Mouse (Mus musculus): ENCODE measurements around the gene Fam104a. TPM values are rescaled to one million over a fixed set of nuclear protein-coding genes. Genes with fewer than 3 reads are reported as not detected.

The Fam104a gene
- polyA plus RNA-seq, 1 experiment from 2014 or later, result 43.9 TPM

GRCm38 (mm10) chr11:113697571-113697970 is 13.6 kb upstream of the Fam104a start:
- no peak overlapping the region for H3K9ac ChIP-seq
- H3K4me1 ChIP-seq, result no peaks in the 10 kb centered on the region
- no peak overlapping the region for H3K27ac ChIP-seq (replicated peaks)
- no peaks in the 10 kb centered on the region for H3K9me3 ChIP-seq
- ATAC-seq (ENCODE audit: extremely low read depth, insufficient number of reproducible peaks, low FRiP score, low TSS enrichment), result no peak
- no peaks in the 10 kb centered on the region for H3K27me3 ChIP-seq (replicated peaks)
- H3K36me3 ChIP-seq, result peaks cover 57% of the 10 kb centered on the region
- 68% methylated on average over 5 of the region's 5 CpGs for WGBS
- no peak overlapping the region for H3K4me3 ChIP-seq
- no peak overlapping the region for H3K4me2 ChIP-seq

DNA sequence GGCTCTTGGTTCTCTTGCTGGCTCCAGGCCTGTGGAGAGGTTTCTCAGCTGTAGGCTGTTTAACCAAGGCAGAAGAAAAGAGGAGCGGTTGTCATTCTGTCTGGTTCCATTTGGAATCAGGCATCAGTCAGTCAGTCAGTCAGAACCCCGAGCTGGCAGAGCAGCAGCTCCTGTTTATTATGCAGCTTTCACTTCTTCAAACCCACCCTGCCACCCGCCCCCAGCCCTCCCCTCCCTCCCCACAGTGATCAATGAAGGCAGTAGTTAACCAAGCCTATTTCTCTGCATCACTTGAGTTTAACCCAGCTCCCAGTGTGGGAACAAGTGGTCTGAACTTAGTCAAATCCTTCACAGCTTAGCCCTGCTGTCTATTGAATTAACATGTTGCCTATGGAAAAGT is 7.9 kb upstream of the Fam104a start:
- peak overlapping the region; percentile 7; the same call in 1 of the 2 replicates for H3K9ac ChIP-seq
- peaks cover 3% of the 10 kb centered on the region for H3K4me1 ChIP-seq
- 79% methylated on average over 3 of the region's 3 CpGs for WGBS
- H3K36me3 ChIP-seq, result peaks cover 94% of the 10 kb centered on the region
- no peak overlapping the region for H3K27ac ChIP-seq (replicated peaks)
- ATAC-seq (ENCODE audit: extremely low read depth, insufficient number of reproducible peaks, low FRiP score, low TSS enrichment), result no peak
- H3K4me3 ChIP-seq, result no peak overlapping the region
- no peaks in the 10 kb centered on the region for H3K9me3 ChIP-seq
- no peak overlapping the region for H3K4me2 ChIP-seq
- no peaks in the 10 kb centered on the region for H3K27me3 ChIP-seq (replicated peaks)

- Histone ChIP-seq H3K9ac (no peak overlapping the region; the same call in 1 of the 2 replicates), H3K4me1 (peaks cover 8% of the 10 kb centered on the region), H3K27me3 (replicated peaks) (no peaks in the 10 kb centered on the region), H3K36me3 (peaks cover 89% of the 10 kb centered on the region), H3K9me3 (no peaks in the 10 kb centered on the region), H3K4me2 (no peak overlapping the region), H3K27ac (replicated peaks) (no peak overlapping the region), H3K4me3 (no peak overlapping the region)
- ATAC-seq (ENCODE audit: extremely low read depth, insufficient number of reproducible peaks, low FRiP score, low TSS enrichment), result no peak
- WGBS, result 84% methylated on average over 5 of the region's 5 CpGs
Measured at GRCm38 (mm10) chr11:113691318-113691717, 7.4 kb upstream of the Fam104a start.

DNA sequence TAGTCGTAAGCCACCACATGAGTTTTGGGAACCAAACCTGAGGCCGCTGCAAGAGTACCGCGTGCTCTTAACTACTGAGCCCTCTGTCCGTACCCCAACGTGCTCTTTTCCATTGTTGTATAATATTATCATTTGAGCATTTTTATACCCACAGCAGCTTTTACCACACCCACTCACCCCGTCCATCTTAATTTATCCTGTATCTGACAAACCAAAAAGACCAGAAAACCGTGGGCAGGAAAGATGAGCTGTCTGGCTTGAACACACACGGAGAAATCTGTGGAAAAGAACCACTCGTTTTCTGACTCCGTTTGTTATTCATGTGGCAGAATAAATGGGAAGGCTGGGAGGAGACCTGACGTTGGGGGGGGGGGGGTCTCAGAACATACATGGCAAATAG is 6.6 kb upstream of the Fam104a start:
- ATAC-seq (ENCODE audit: extremely low read depth, insufficient number of reproducible peaks, low FRiP score, low TSS enrichment), result no peak
- H3K4me3 ChIP-seq, result no peak overlapping the region
- H3K27me3 ChIP-seq (replicated peaks), result no peaks in the 10 kb centered on the region
- H3K4me1 ChIP-seq, result peaks cover 12% of the 10 kb centered on the region
- H3K4me2 ChIP-seq, result no peak overlapping the region
- H3K36me3 ChIP-seq, result peaks cover 81% of the 10 kb centered on the region
- WGBS, result 88% methylated on average over 12 of the region's 12 CpGs
- no peak overlapping the region for H3K9ac ChIP-seq
- no peak overlapping the region for H3K27ac ChIP-seq (replicated peaks)
- H3K9me3 ChIP-seq, result no peaks in the 10 kb centered on the region

- Histone ChIP-seq H3K27me3 (replicated peaks) (no peaks in the 10 kb centered on the region), H3K4me3 (no peak overlapping the region), H3K4me2 (no peak overlapping the region), H3K4me1 (peaks cover 27% of the 10 kb centered on the region), H3K9ac (no peak overlapping the region), H3K27ac (replicated peaks) (no peak overlapping the region), H3K36me3 (peaks cover 46% of the 10 kb centered on the region), H3K9me3 (no peaks in the 10 kb centered on the region)
- no peak for ATAC-seq (ENCODE audit: extremely low read depth, insufficient number of reproducible peaks, low FRiP score, low TSS enrichment)
- WGBS, result 80% methylated on average over 2 of the region's 2 CpGs
Measured at GRCm38 (mm10) chr11:113687031-113687430, 3.1 kb upstream of the Fam104a start.

DNA sequence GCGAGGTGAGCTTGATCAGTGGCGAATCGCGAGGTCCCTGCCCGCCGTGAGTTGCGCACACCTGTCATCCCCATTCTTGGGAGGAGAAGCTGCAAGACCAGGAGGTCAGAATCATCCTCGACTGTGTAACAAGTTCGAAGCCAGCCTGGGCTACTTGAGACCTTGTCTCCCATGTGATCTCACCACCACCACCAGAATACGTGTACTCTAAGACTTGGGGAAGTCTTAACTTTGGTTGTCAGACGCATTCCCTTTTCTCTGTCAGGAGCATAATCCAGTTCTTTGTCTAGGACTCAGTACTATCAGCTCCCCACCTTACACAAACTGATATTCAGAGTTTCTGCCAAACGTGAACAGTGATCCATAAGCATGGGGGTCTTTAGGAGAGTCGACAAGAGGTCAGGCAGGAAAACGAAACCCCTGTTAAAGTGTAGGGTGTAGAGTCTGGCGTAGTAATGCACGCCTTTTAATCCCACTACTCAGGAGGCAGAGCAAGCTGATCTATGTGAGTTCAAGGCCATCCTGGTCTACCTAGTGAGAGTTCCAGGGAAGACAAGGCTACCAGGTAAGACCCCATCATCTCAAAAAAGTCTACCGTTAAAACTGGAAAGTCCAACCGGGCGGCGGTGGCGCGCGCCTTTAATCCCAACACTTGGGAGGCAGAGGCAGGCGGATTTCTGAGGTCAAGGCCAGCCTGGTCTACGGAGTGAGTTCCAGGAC is 912 bp upstream of the Fam104a start:
- Histone ChIP-seq H3K27me3 (replicated peaks) (no peaks in the 10 kb centered on the region), H3K36me3 (peaks cover 25% of the 10 kb centered on the region), H3K9ac (peak overlapping the region; percentile 98), H3K27ac (replicated peaks) (peak overlapping the region; percentile 99), H3K4me3 (peak overlapping the region; percentile 95), H3K4me2 (peak overlapping the region; percentile 82), H3K4me1 (peaks cover 43% of the 10 kb centered on the region), H3K9me3 (no peaks in the 10 kb centered on the region)
- ATAC-seq (ENCODE audit: extremely low read depth, insufficient number of reproducible peaks, low FRiP score, low TSS enrichment), result no peak
- 36% methylated on average over 25 of the region's 25 CpGs for WGBS

GRCm38 (mm10) chr11:113683627-113683956 is 363 bp downstream of the Fam104a start:
- H3K27ac ChIP-seq (replicated peaks), result peak overlapping the region; percentile 99
- ATAC-seq (ENCODE audit: extremely low read depth, insufficient number of reproducible peaks, low FRiP score, low TSS enrichment), result no peak; the same call in 1 of the 2 replicates
- peak overlapping the region; percentile 82 for H3K4me2 ChIP-seq
- WGBS, result 0% methylated on average over 38 of the region's 38 CpGs
- peak overlapping the region; percentile 98 for H3K9ac ChIP-seq
- H3K4me3 ChIP-seq, result peak overlapping the region; percentile 95
- no peaks in the 10 kb centered on the region for H3K9me3 ChIP-seq
- peaks cover 50% of the 10 kb centered on the region for H3K4me1 ChIP-seq
- no peaks in the 10 kb centered on the region for H3K27me3 ChIP-seq (replicated peaks)
- peaks cover 12% of the 10 kb centered on the region for H3K36me3 ChIP-seq

DNA sequence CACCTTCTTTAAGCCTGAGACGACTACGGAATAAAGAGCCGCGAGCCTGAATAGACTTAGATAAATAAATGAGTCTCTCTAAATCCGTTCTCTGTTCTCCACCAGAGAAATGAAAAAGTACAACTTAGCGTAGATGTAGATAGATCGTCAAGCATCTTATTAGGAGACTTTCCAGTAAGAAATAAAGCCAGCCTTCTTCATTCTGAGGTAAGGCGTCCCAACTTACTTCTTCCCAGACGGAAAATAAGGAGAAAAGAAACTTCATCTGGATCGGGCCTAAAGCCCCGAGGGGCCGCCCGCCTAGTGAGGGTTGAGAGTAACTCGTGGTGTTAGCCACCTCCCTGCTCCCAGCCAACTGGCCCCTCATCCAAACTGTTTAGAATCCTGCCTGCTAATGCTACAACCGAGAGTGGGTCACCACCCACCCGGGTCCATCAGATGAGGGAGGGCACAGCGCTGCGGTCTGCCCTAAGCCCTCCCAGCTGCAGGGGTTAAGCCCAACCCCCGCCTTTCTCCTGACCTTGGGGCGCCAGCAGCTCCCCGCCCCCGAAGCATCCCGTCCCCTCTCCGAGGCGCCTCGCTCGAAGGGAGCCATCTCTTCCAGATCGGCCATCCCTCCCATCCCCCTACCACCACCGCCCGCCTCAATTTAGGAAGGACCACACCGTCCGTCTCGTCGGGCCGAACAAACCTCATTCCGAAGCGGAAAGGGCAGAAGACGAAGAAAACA is 893 bp downstream of the Fam104a start:
- 2% methylated on average over 38 of the region's 38 CpGs for WGBS
- peak overlapping the region; percentile 99 for H3K27ac ChIP-seq (replicated peaks)
- peaks cover 6% of the 10 kb centered on the region for H3K36me3 ChIP-seq
- peaks cover 55% of the 10 kb centered on the region for H3K4me1 ChIP-seq
- H3K4me3 ChIP-seq, result peak overlapping the region; percentile 95
- peak; percentile 58 for ATAC-seq (ENCODE audit: extremely low read depth, insufficient number of reproducible peaks, low FRiP score, low TSS enrichment)
- H3K27me3 ChIP-seq (replicated peaks), result no peaks in the 10 kb centered on the region
- H3K4me2 ChIP-seq, result peak overlapping the region; percentile 82
- H3K9ac ChIP-seq, result peak overlapping the region; percentile 98
- no peaks in the 10 kb centered on the region for H3K9me3 ChIP-seq

GRCm38 (mm10) chr11:113681979-113682378 is 2.0 kb downstream of the Fam104a start:
- peaks cover 2% of the 10 kb centered on the region for H3K36me3 ChIP-seq
- H3K9me3 ChIP-seq, result no peaks in the 10 kb centered on the region
- no peak for ATAC-seq (ENCODE audit: extremely low read depth, insufficient number of reproducible peaks, low FRiP score, low TSS enrichment)
- H3K4me1 ChIP-seq, result peaks cover 60% of the 10 kb centered on the region
- H3K9ac ChIP-seq, result peak overlapping the region; percentile 57
- peak overlapping the region; percentile 95 for H3K4me3 ChIP-seq
- H3K4me2 ChIP-seq, result peak overlapping the region; percentile 82
- no peaks in the 10 kb centered on the region for H3K27me3 ChIP-seq (replicated peaks)
- peak overlapping the region; percentile 99 for H3K27ac ChIP-seq (replicated peaks)

- ATAC-seq (ENCODE audit: extremely low read depth, insufficient number of reproducible peaks, low FRiP score, low TSS enrichment), result peak; percentile 6; the same call in 1 of the 2 replicates
- H3K36me3 ChIP-seq, result peaks cover 13% of the 10 kb centered on the region
- peak overlapping the region; percentile 34 for H3K9ac ChIP-seq
- 64% methylated on average over 2 of the region's 2 CpGs for WGBS
- H3K4me2 ChIP-seq, result peak overlapping the region; percentile 82
- peaks cover 53% of the 10 kb centered on the region for H3K4me1 ChIP-seq
- peak overlapping the region; percentile 95 for H3K4me3 ChIP-seq
- no peaks in the 10 kb centered on the region for H3K27me3 ChIP-seq (replicated peaks)
- H3K27ac ChIP-seq (replicated peaks), result peak overlapping the region; percentile 99
- H3K9me3 ChIP-seq, result no peaks in the 10 kb centered on the region
Measured at GRCm38 (mm10) chr11:113680954-113681353, 3.0 kb downstream of the Fam104a start.

GRCm38 (mm10) chr11:113678373-113678772 is 5.6 kb downstream of the Fam104a start:
- Histone ChIP-seq H3K4me2 (peak overlapping the region; percentile 82), H3K36me3 (peaks cover 38% of the 10 kb centered on the region), H3K9me3 (no peaks in the 10 kb centered on the region), H3K27ac (replicated peaks) (peak overlapping the region; percentile 79), H3K27me3 (replicated peaks) (no peaks in the 10 kb centered on the region), H3K4me1 (peaks cover 56% of the 10 kb centered on the region), H3K4me3 (peak overlapping the region; percentile 5; the same call in 1 of the 2 replicates), H3K9ac (peak overlapping the region; percentile 48)
- no peak; the same call in 1 of the 2 replicates for ATAC-seq (ENCODE audit: extremely low read depth, insufficient number of reproducible peaks, low FRiP score, low TSS enrichment)
- WGBS, result 57% methylated on average over 8 of the region's 8 CpGs

Data from heart, embryonic 13.5 days (tissue).